Mouse (Mus musculus) stomach, embryonic 15.5 days (tissue): ENCODE measurements around the gene Ccdc152. TPM values are rescaled to one million over a fixed set of nuclear protein-coding genes. Genes with fewer than 3 reads are reported as not detected.

Source experiments
- ATAC-seq: fragments of 200-750 bp; cut with Nextera tagmentation; 2 replicates; pipeline ENCODE4 v1.8.0; 2017; ENCODE audit warnings: low read depth, moderate number of reproducible peaks, moderate TSS enrichment; ENCODE audit not compliant: insufficient read depth, low FRiP score
- H3K27ac ChIP-seq: fragments of 300-500 bp; sonication (generic); 2 replicates; pipeline ENCODE4 v1.5.1; 2015; ENCODE audit warnings: mild to moderate bottlenecking, inconsistent platforms
- H3K27me3 ChIP-seq: fragments of 300-500 bp; sonication (generic); replicated peaks from 2 replicates; pipeline ENCODE4 v1.6.1; 2015; ENCODE audit warnings: inconsistent platforms
- H3K36me3 ChIP-seq: fragments of 300-500 bp; sonication (generic); 2 replicates; pipeline ENCODE4 v1.6.1; 2015; ENCODE audit warnings: inconsistent platforms
- H3K4me1 ChIP-seq: fragments of 300-500 bp; sonication (generic); 2 replicates; pipeline ENCODE4 v1.6.1; 2015; ENCODE audit warnings: inconsistent platforms
- H3K4me2 ChIP-seq: fragments of 300-500 bp; sonication (generic); 2 replicates; pipeline ENCODE4 v1.6.1; 2015; ENCODE audit warnings: mild to moderate bottlenecking, inconsistent platforms
- H3K4me3 ChIP-seq: fragments of 300-500 bp; sonication (generic); replicated peaks from 2 replicates; pipeline ENCODE4 v1.5.1; 2015; ENCODE audit warnings: inconsistent platforms
- H3K9ac ChIP-seq: fragments of 300-500 bp; sonication (generic); 2 replicates; pipeline ENCODE4 v1.6.1; 2015; ENCODE audit warnings: inconsistent platforms
- H3K9me3 ChIP-seq: fragments of 300-500 bp; sonication (generic); 2 replicates; pipeline ENCODE4 v1.6.1; 2016; ENCODE audit warnings: inconsistent platforms
- WGBS: fragments of 180-500 bp; shearing (Covaris S2); methylation state at CpG from one replicate; pipeline ENCODE4 v1.1.7; 2015; 5-methylcytosine and 5-hydroxymethylcytosine counted together
- polyA plus RNA-seq: library from polyadenylated mRNA; unstranded; fragments of >200 nt; fragmentation: Nextera tagmentation; extraction: Ambion mirVana; gene quantifications from 2 replicates; pipeline ENCODE4 v1.2.1, GENCODE M21; 2015

The Ccdc152 gene
- polyA plus RNA-seq: 0.30 and 0.32 TPM in 2 replicates

GRCm38 (mm10) chr15:3303426-3303825 lies at the start of gene Ccdc152:
Gene Ccdc152, minus strand, starts transcription at chr15:3303526.
- no peaks in the 10 kb centered on the region for H3K36me3 ChIP-seq
- 88% methylated on average over 12 of the region's 12 CpGs for WGBS
- no peak within 1 kb of the TSS for H3K4me3 ChIP-seq
- no peaks in the 10 kb centered on the region for H3K27me3 ChIP-seq
- no peak within 1 kb of the TSS for H3K4me2 ChIP-seq
- H3K9me3 ChIP-seq: no peaks in the 10 kb centered on the region
- H3K4me1 ChIP-seq: no peaks in the 10 kb centered on the region
- no peak within 1 kb of the TSS for H3K27ac ChIP-seq
- ATAC-seq: no peak
- H3K9ac ChIP-seq: no peak within 1 kb of the TSS

- H3K4me3 ChIP-seq: no peak overlapping the region
- H3K4me2 ChIP-seq: no peak overlapping the region
- H3K27me3 ChIP-seq: no peaks in the 10 kb centered on the region
- no peaks in the 10 kb centered on the region for H3K4me1 ChIP-seq
- H3K9me3 ChIP-seq: no peaks in the 10 kb centered on the region
- H3K27ac ChIP-seq: no peak overlapping the region
- 75% methylated on average over 6 of the region's 6 CpGs for WGBS
- no peaks in the 10 kb centered on the region for H3K36me3 ChIP-seq
- no peak overlapping the region for H3K9ac ChIP-seq
- no peak for ATAC-seq
Observed at GRCm38 (mm10) chr15:3349306-3350064, 46.2 kb upstream of the Ccdc152 start.

GRCm38 (mm10) chr15:3346682-3347081 lies 43.4 kb upstream of the Ccdc152 start:
- Histone ChIP-seq H3K4me2 (no peak overlapping the region), H3K4me3 (no peak overlapping the region), H3K9me3 (no peaks in the 10 kb centered on the region), H3K27ac (no peak overlapping the region), H3K36me3 (no peaks in the 10 kb centered on the region), H3K9ac (no peak overlapping the region), H3K27me3 (no peaks in the 10 kb centered on the region), H3K4me1 (no peaks in the 10 kb centered on the region)
- no peak for ATAC-seq
- 43% methylated on average over 3 of the region's 3 CpGs for WGBS

- 91% methylated on average over 4 of the region's 4 CpGs for WGBS
- H3K9ac ChIP-seq: no peak overlapping the region
- H3K9me3 ChIP-seq: no peaks in the 10 kb centered on the region
- H3K36me3 ChIP-seq: peaks cover 11% of the 10 kb centered on the region
- H3K4me2 ChIP-seq: no peak overlapping the region
- no peak overlapping the region for H3K4me3 ChIP-seq
- no peak for ATAC-seq
- H3K27ac ChIP-seq: no peak overlapping the region
- no peaks in the 10 kb centered on the region for H3K4me1 ChIP-seq
- H3K27me3 ChIP-seq: no peaks in the 10 kb centered on the region
Observed at GRCm38 (mm10) chr15:3344555-3344954, 41.2 kb upstream of the Ccdc152 start.

- ATAC-seq: no peak
- no peak overlapping the region for H3K4me2 ChIP-seq
- H3K27ac ChIP-seq: no peak overlapping the region
- H3K9me3 ChIP-seq: no peaks in the 10 kb centered on the region
- 78% methylated on average over 4 of the region's 4 CpGs for WGBS
- H3K27me3 ChIP-seq: no peaks in the 10 kb centered on the region
- H3K4me1 ChIP-seq: no peaks in the 10 kb centered on the region
- no peak overlapping the region for H3K9ac ChIP-seq
- peaks cover 28% of the 10 kb centered on the region for H3K36me3 ChIP-seq
- no peak overlapping the region for H3K4me3 ChIP-seq
Observed at GRCm38 (mm10) chr15:3341806-3342582, 38.7 kb upstream of the Ccdc152 start.

GRCm38 (mm10) chr15:3339847-3340246 lies 36.5 kb upstream of the Ccdc152 start:
- no peaks in the 10 kb centered on the region for H3K4me1 ChIP-seq
- WGBS: 69% methylated on average over 3 of the region's 3 CpGs

GRCm38 (mm10) chr15:3332517-3332916 lies 29.2 kb upstream of the Ccdc152 start:
- no peak for ATAC-seq
- 90% methylated on average over 4 of the region's 4 CpGs for WGBS
- H3K27ac ChIP-seq: no peak overlapping the region
- H3K9me3 ChIP-seq: no peaks in the 10 kb centered on the region
- no peak overlapping the region for H3K4me2 ChIP-seq
- no peak overlapping the region for H3K4me3 ChIP-seq
- peaks cover 15% of the 10 kb centered on the region; the same call in 1 of the 2 replicates for H3K36me3 ChIP-seq
- H3K4me1 ChIP-seq: no peaks in the 10 kb centered on the region
- no peaks in the 10 kb centered on the region for H3K27me3 ChIP-seq
- no peak overlapping the region for H3K9ac ChIP-seq

More at GRCm38 (mm10) chr15:3339847-3340246, 36.5 kb upstream of the Ccdc152 start:
- no peak overlapping the region for H3K27ac ChIP-seq
- no peak for ATAC-seq
- H3K9me3 ChIP-seq: no peaks in the 10 kb centered on the region
- no peak overlapping the region for H3K4me2 ChIP-seq
- H3K9ac ChIP-seq: no peak overlapping the region
- H3K4me3 ChIP-seq: no peak overlapping the region
- H3K36me3 ChIP-seq: peaks cover 30% of the 10 kb centered on the region
- H3K27me3 ChIP-seq: no peaks in the 10 kb centered on the region

GRCm38 (mm10) chr15:3331813-3332212 lies 28.5 kb upstream of the Ccdc152 start:
- H3K4me1 ChIP-seq: no peaks in the 10 kb centered on the region
- no peak overlapping the region for H3K4me2 ChIP-seq
- H3K9ac ChIP-seq: no peak overlapping the region
- no peaks in the 10 kb centered on the region for H3K27me3 ChIP-seq
- peaks cover 9% of the 10 kb centered on the region; the same call in 1 of the 2 replicates for H3K36me3 ChIP-seq
- ATAC-seq: no peak
- no peak overlapping the region for H3K4me3 ChIP-seq
- H3K9me3 ChIP-seq: no peaks in the 10 kb centered on the region
- H3K27ac ChIP-seq: no peak overlapping the region
- WGBS: 81% methylated on average over 2 of the region's 2 CpGs

- no peaks in the 10 kb centered on the region for H3K9me3 ChIP-seq
- H3K9ac ChIP-seq: no peak overlapping the region
- no peaks in the 10 kb centered on the region for H3K4me1 ChIP-seq
- no peaks in the 10 kb centered on the region for H3K27me3 ChIP-seq
- no peak overlapping the region for H3K4me2 ChIP-seq
- no peak overlapping the region for H3K27ac ChIP-seq
- 53% methylated on average over 1 of the region's 1 CpGs for WGBS
- H3K4me3 ChIP-seq: no peak overlapping the region
- H3K36me3 ChIP-seq: 0 out of 2 replicates have a peak, but pooled peaks cover 8% of the 10 kb centered on the region
- ATAC-seq: no peak
Observed at GRCm38 (mm10) chr15:3330291-3330690, 27.0 kb upstream of the Ccdc152 start.

- no peak for ATAC-seq
Observed at GRCm38 (mm10) chr15:3323041-3323440, 19.7 kb upstream of the Ccdc152 start.

GRCm38 (mm10) chr15:3319929-3320328 lies 16.6 kb upstream of the Ccdc152 start:
- Histone ChIP-seq H3K4me1 (no peaks in the 10 kb centered on the region), H3K4me3 (no peak overlapping the region), H3K27me3 (no peaks in the 10 kb centered on the region), H3K27ac (no peak overlapping the region), H3K9me3 (no peaks in the 10 kb centered on the region), H3K4me2 (no peak overlapping the region), H3K9ac (no peak overlapping the region), H3K36me3 (peaks cover 8% of the 10 kb centered on the region)
- ATAC-seq: no peak
- 91% methylated on average over 9 of the region's 9 CpGs for WGBS

More at GRCm38 (mm10) chr15:3323041-3323440, 19.7 kb upstream of the Ccdc152 start:
- H3K9me3 ChIP-seq: no peaks in the 10 kb centered on the region
- H3K9ac ChIP-seq: no peak overlapping the region
- no peaks in the 10 kb centered on the region for H3K27me3 ChIP-seq
- peaks cover 10% of the 10 kb centered on the region for H3K36me3 ChIP-seq
- no peak overlapping the region for H3K4me3 ChIP-seq
- no peak overlapping the region for H3K4me2 ChIP-seq
- H3K27ac ChIP-seq: no peak overlapping the region
- no peaks in the 10 kb centered on the region for H3K4me1 ChIP-seq

GRCm38 (mm10) chr15:3316617-3317016 lies 13.3 kb upstream of the Ccdc152 start:
- WGBS: 77% methylated on average over 2 of the region's 2 CpGs
- H3K36me3 ChIP-seq: peaks cover 8% of the 10 kb centered on the region
- no peak for ATAC-seq
- no peak overlapping the region for H3K27ac ChIP-seq
- H3K4me1 ChIP-seq: no peaks in the 10 kb centered on the region
- H3K9ac ChIP-seq: no peak overlapping the region
- no peaks in the 10 kb centered on the region for H3K9me3 ChIP-seq
- no peak overlapping the region for H3K4me2 ChIP-seq
- H3K27me3 ChIP-seq: no peaks in the 10 kb centered on the region
- no peak overlapping the region for H3K4me3 ChIP-seq
